Mouse (Mus musculus) heart, postnatal 0 days (tissue): ENCODE measurements at regions not wholly inside any gene's neighbourhood (a gene's known extent, or its start where the extent isn't known, plus 50 kb on each side); places are given as distances from the start of the nearest gene placed in this dataset.

Experiments
- CTCF ChIP-seq: IDR thresholded peaks from 2 replicates; pipeline ENCODE4 v1.5.1; 2016; ENCODE audit warnings: antibody characterized with exemption, control low read depth, low read depth
- EP300 ChIP-seq: IDR thresholded peaks from 2 replicates; pipeline ENCODE4 v1.6.1; 2016; ENCODE audit warnings: antibody characterized with exemption, low read depth

- no peak for TF ChIP-seq CTCF
- TF ChIP-seq EP300, result no peak
Observed at GRCm38 (mm10) chr6:75644363-75644720, 853.2 kb downstream of the Gm9008 start.
